Mouse (Mus musculus) ES-E14 (cell line): ENCODE measurements around the gene Mpo.

ENCODE experiments used
- ZC3H11A ChIP-seq: IDR thresholded peaks from 2 replicates; pipeline ENCODE4 v1.6.1; 2012; ENCODE audit warnings: low read depth, mild to moderate bottlenecking, inconsistent platforms, low read length, borderline replicate concordance
- ZNF384 ChIP-seq: IDR thresholded peaks from 2 replicates; pipeline ENCODE4 v1.6.1; 2012; ENCODE audit warnings: low read depth, low read length, inconsistent platforms

GRCm38 (mm10) chr11:87778915-87779314 is 14.5 kb upstream of the Mpo start:
- no peak for TF ChIP-seq ZNF384
- no peak for TF ChIP-seq ZC3H11A
